Mouse (Mus musculus) embryonic fibroblast, embryonic 13.5 days (primary cell): ENCODE measurements around the gene Ddx31.

ENCODE experiments used
- CTCF ChIP-seq: IDR thresholded peaks from 2 replicates; pipeline ENCODE4 v1.5.1; 2011; ENCODE audit warnings: mild to moderate bottlenecking, control low read depth, low read length, moderate library complexity, borderline replicate concordance; ENCODE audit not compliant: insufficient read depth
- POLR2A ChIP-seq: IDR thresholded peaks from 2 replicates; pipeline ENCODE4 v1.6.1; 2011; ENCODE audit warnings: low read depth, mild to moderate bottlenecking, control low read depth, low read length, moderate library complexity

- TF ChIP-seq CTCF (no peak), POLR2A (no peak)
Measured at GRCm38 (mm10) chr2:28897340-28897899, 57.2 kb downstream of the Ddx31 start.
